Mouse (Mus musculus): ENCODE results near the gene Olfr1264. TPM values are rescaled to one million over a fixed set of nuclear protein-coding genes. Genes with fewer than 3 reads are reported as not detected.

The Olfr1264 gene
- not detected for polyA plus RNA-seq (2017; shearing (Covaris generic))

DNA sequence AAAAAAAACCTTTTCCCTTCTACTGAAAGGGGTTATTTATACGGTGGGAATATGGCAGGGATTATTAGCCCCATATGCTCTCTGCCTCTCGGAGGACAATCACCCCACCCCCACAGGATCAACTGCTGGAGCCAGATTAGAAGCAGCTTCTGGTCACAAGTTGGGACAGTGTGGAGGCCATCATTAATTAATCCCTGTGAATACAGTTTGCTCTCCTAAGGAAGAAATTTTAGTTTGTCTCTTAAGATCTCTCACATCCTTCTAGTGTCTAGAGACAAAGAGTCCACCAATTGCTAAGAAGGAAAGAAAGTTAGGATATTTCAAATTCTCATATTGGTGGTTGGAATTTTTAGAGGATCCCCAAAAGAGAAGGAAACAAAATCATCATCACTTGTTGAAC is at the start of gene Olfr1264:
Gene Olfr1264 (minus strand): TSS at position 101 of the 400 bp plus-strand sequence.

DNA sequence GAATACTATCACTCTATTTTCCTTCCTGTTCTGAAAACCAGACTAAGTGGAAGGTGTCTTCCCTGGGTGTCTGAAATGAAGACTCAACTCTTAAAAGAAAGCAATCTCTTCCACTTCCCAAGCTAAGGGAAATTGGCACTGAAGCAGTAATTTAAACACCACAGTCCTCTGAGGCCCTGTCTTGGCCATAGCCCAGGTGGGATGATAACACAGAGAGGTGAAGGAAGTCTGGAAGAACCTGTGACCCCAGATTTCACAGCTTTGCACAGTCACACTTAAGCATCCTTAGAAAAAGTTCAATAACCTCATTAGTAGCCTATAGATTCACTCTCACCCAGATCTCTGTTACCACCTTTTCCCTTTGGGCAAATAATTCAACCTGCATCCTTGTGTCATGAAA is 38.1 kb upstream of the Olfr1264 start, which contains the start of gene Olfr140:
Gene Olfr140 (minus strand): TSS at position 101 of the 400 bp plus-strand sequence.

DNA sequence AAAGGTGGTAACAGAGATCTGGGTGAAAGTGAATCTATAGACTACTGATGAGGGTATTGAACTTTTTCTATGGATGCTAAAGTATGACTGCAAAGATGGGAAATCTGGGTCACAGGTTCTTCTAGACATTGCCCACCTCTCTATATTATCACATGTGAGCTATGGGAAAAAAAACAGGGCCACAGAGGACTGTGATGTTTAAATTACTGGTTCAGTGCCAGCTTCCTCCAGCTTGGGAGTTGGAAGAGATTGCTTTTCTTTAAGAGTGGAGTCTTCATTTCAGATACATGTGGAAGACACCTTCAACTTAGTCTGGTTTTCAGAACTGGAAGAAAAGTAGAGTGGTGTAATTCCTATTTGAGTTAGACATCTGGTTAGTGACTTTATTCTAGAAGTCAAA is 9.7 kb upstream of the Olfr1264 start, which contains the start of gene Olfr1265:
Gene Olfr1265 (plus strand): TSS at position 301 of the 400 bp plus-strand sequence.

DNA sequence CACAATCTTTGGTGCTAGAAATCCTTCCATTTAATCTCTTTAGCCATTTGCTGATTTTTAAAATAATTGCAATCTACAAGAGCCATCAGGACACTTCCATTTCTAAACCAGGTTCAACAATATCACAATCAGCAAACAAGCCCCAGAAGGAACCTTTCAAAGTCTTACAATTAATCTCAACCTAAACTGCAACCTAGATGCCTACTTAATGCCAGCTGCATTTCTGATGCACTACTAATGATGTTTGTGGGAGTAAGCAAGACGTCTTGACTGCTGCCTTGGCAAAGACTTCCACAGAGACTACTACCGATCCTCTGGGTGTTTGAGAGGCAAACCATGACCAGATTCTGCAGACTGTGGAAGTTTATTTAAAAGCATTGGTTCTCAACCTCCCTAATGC is 13.5 kb downstream of the Olfr1264 start, which contains the start of gene Olfr1263:
Gene Olfr1263 (plus strand): TSS at position 301 of the 400 bp plus-strand sequence.

DNA sequence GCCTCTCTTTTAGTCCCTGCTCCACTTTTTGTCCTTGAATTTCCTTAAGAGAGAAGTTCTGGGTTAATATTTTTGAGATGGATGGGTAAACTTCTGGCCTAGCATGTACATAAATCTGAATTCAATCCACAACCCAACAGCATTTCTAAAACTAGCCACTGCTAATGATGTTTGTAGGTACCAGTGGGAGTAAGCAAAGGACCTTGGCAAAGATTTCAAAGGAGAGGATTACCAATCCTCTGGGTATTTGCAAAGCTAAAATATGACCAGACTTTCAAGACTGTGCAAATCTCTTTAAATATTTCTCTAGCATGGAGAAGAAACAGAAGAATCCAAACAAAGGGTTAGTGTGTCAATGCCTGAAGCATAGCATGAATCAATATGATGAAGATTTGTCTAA is 25.5 kb downstream of the Olfr1264 start, which contains the start of gene Olfr1262:
Gene Olfr1262 (plus strand): TSS at position 301 of the 400 bp plus-strand sequence.

DNA sequence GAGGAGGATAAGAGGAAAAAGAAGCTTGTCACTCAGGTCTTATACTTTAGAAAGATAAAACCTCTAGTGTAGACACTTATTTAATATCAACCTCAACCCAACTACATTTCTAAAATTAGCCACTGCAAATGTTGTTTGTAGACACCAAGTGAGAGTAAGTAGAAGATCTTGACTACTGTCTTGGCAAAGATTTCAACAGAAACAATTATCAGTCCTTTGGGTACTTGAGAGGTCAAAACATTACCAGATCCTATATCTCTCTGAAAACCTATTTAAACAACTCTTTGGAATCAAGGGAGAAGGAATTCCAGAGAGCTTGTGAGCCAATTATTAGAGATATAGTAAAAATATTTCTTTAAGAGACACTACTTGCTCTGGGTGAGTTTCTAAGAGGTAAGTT is 34.5 kb downstream of the Olfr1264 start, which contains the start of gene Olfr1261:
Gene Olfr1261 (plus strand): TSS at position 301 of the 400 bp plus-strand sequence.

DNA sequence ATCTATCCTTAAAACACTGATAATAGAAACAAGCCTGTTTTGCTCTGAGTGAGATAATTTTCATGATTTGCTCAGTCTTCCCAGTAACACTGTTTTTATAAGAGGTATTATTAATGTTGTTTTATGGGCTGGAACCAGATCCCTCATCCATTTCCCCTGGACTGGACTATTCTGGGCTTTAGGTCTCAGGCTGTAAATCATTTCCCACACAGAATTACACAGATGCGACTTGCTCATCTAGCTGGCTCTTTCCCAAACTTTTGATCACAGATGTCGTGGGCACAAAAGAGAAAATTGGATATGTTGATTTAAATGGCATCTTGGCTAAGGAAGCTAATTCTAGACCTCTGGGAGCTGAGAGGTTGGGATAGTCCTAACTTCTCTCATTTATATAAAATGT is 51.2 kb downstream of the Olfr1264 start, which contains the start of gene Olfr1260:
Gene Olfr1260 (plus strand): TSS at position 157 of the 400 bp plus-strand sequence.

Other genes starting within 250 kb of the Olfr1264 start
- not detected for gene Olfr1254, start 232.0 kb downstream of the Olfr1264 start, polyA plus RNA-seq (2017; shearing (Covaris generic))
- not detected for gene Olfr1255, start 213.5 kb downstream of the Olfr1264 start, polyA plus RNA-seq (2017; shearing (Covaris generic))
- gene Olfr1256, start 184.0 kb downstream of the Olfr1264 start, polyA plus RNA-seq (2017; shearing (Covaris generic)): not detected
- gene Olfr48, start 177.4 kb downstream of the Olfr1264 start, polyA plus RNA-seq (2017; shearing (Covaris generic)): not detected
- not detected for gene Olfr1257, start 147.1 kb downstream of the Olfr1264 start, polyA plus RNA-seq (2017; shearing (Covaris generic))
- not detected for gene Olfr1258, start 98.3 kb downstream of the Olfr1264 start, polyA plus RNA-seq (2017; shearing (Covaris generic))
- gene Olfr1259, start 76.9 kb downstream of the Olfr1264 start, polyA plus RNA-seq (2017; shearing (Covaris generic)): not detected
- gene Olfr1260, start 51.2 kb downstream of the Olfr1264 start, polyA plus RNA-seq (2017; shearing (Covaris generic)): not detected
- not detected for gene Olfr1261, start 34.4 kb downstream of the Olfr1264 start, polyA plus RNA-seq (2017; shearing (Covaris generic))
- not detected for gene Olfr1262, start 25.4 kb downstream of the Olfr1264 start, polyA plus RNA-seq (2017; shearing (Covaris generic))
- gene Olfr1263, start 13.4 kb downstream of the Olfr1264 start, polyA plus RNA-seq (2017; shearing (Covaris generic)): 0.09 TPM
- not detected for gene Olfr1265, start 9.8 kb upstream of the Olfr1264 start, polyA plus RNA-seq (2017; shearing (Covaris generic))
- gene Olfr140, start 38.0 kb upstream of the Olfr1264 start, polyA plus RNA-seq (2017; shearing (Covaris generic)): not detected
- gene Olfr1269, start 95.8 kb upstream of the Olfr1264 start, polyA plus RNA-seq (2017; shearing (Covaris generic)): not detected
- not detected for gene Olfr32, start 116.7 kb upstream of the Olfr1264 start, polyA plus RNA-seq (2017; shearing (Covaris generic))
- not detected for gene Olfr1270, start 127.5 kb upstream of the Olfr1264 start, polyA plus RNA-seq (2017; shearing (Covaris generic))
- not detected for gene Olfr1506, start 198.9 kb upstream of the Olfr1264 start, polyA plus RNA-seq (2017; shearing (Covaris generic))
- not detected for gene Olfr142, start 232.0 kb upstream of the Olfr1264 start, polyA plus RNA-seq (2017; shearing (Covaris generic))
- not detected for gene Olfr1271, start 245.5 kb upstream of the Olfr1264 start, polyA plus RNA-seq (2017; shearing (Covaris generic))